Comparison of ENCODE assay signal across 15 mouse cellular contexts in the genomic region with DNA sequence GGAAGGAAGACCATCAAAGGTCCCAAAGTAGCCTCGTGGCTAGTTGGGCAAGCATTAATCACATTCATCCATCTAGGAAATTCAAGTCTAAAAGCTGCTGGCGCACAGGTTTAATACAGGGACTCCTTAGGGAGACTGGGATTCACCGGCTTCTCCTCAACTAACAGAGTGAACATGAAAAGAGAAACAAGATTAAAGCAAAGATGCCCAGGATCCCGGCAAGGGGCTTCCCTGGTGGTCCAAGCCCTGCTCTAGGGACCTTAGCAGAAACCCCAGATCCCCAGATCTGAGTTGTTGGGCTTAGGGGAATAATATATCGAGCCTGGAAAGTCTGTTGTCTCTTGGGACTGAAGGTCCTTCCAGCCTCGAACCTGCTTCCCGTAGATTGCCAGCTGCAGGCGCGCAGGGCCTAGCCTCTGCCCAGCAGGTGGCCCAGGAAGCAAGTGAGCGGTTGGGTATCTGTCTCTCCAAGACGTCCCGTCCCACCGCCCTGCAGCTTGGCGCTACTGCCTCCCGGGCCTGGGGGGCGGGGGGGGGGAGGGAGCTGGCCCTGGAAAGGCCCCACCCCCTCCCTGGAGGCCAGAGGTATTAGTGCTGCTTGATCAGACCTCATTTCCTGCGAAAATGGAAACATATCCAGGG. TPM values are rescaled to one million over a fixed set of nuclear protein-coding genes. Genes with fewer than 3 reads are reported as not detected.
DNase-seq lines count a peak whose midpoint lies in the region; ATAC-seq lines count a peak whose summit lies in the region.
"Had no signal": no experiment of that assay in that cellular context is flagged by ENCODE, and none has a peak within 500 bp of the region (broad histone marks: within the 10 kb centered on the region; RNA-seq: fewer than 3 reads in every experiment).

No protein-coding gene starts in this region.

- H3K9me3 ChIP-seq in hindbrain, embryonic 10.5 days, result no peaks in the 10 kb centered on the region
- no peaks in the 10 kb centered on the region for H3K9me3 ChIP-seq in hindbrain, embryonic 14.5 days (ENCODE audit: control insufficient read depth, low read length)
- no peaks in the 10 kb centered on the region for H3K9me3 ChIP-seq in midbrain, embryonic 14.5 days (ENCODE audit: control insufficient read depth, low read length)
- H3K9me3 ChIP-seq in midbrain, embryonic 13.5 days, result no peaks in the 10 kb centered on the region
- H3K9me3 ChIP-seq in neural tube, embryonic 11.5 days (ENCODE audit: control insufficient read depth, low read length), result no peaks in the 10 kb centered on the region
- H3K9me3 ChIP-seq: heart, embryonic 10.5 days; megakaryocyte, embryonic 14.5 days had no signal

- H3K4me3 ChIP-seq in hindbrain, embryonic 10.5 days, result no peak overlapping the region
- H3K4me3 ChIP-seq in hindbrain, embryonic 14.5 days (replicated peaks; ENCODE audit: low read length), result no peak overlapping the region
- no peak overlapping the region for H3K4me3 ChIP-seq in midbrain, embryonic 14.5 days (replicated peaks; ENCODE audit: low read depth, low read length)
- H3K4me3 ChIP-seq in midbrain, embryonic 13.5 days (replicated peaks), result no peak overlapping the region
- H3K4me3 ChIP-seq in neural tube, embryonic 11.5 days (ENCODE audit: low read depth, low read length), result no peak overlapping the region
- H3K4me3 ChIP-seq: megakaryocyte, embryonic 14.5 days had no signal

- WGBS in hindbrain, embryonic 10.5 days, result 3% methylated on average over 17 of the region's 17 CpGs
- 3% methylated on average over 17 of the region's 17 CpGs for WGBS in hindbrain, embryonic 14.5 days
- 1% methylated on average over 17 of the region's 17 CpGs for WGBS in midbrain, embryonic 14.5 days
- under 1% methylated on average over 17 of the region's 17 CpGs for WGBS in midbrain, embryonic 13.5 days
- WGBS in neural tube, embryonic 11.5 days, result 2% methylated on average over 17 of the region's 17 CpGs

- DNase-seq in hindbrain, embryonic 10.5 days (ENCODE audit: low spot score), result peak; percentile 47
- DNase-seq in hindbrain, embryonic 14.5 days (ENCODE audit: low spot score), result no peak
- peak; percentile 34 for DNase-seq in midbrain, embryonic 14.5 days
- peak; percentile 71 for DNase-seq in ZHBTc4 (ENCODE audit: low read depth, low spot score)
- DNase-seq in neural tube, embryonic 11.5 days (ENCODE audit: low spot score), result peak; percentile 45
- DNase-seq in urinary bladder, postnatal 4 days (ENCODE audit: low spot score in 2 of 2), result no peak
- no peak for DNase-seq in lung, postnatal 10 days
- DNase-seq: cerebellum, postnatal 36 days; right cerebral cortex, postnatal 25 days had no signal

- H3K36me3 ChIP-seq in hindbrain, embryonic 10.5 days, result no peaks in the 10 kb centered on the region
- no peaks in the 10 kb centered on the region for H3K36me3 ChIP-seq in hindbrain, embryonic 14.5 days (replicated peaks; ENCODE audit: control insufficient read depth, insufficient read depth)
- H3K36me3 ChIP-seq in midbrain, embryonic 14.5 days (ENCODE audit: control insufficient read depth, insufficient read depth, low read length), result no peaks in the 10 kb centered on the region
- H3K36me3 ChIP-seq in midbrain, embryonic 13.5 days, result no peaks in the 10 kb centered on the region
- no peaks in the 10 kb centered on the region for H3K36me3 ChIP-seq in neural tube, embryonic 11.5 days (ENCODE audit: control insufficient read depth, insufficient read depth, low read length)
- H3K36me3 ChIP-seq: heart, embryonic 10.5 days had no signal

- H3K27ac ChIP-seq in hindbrain, embryonic 10.5 days, result no peak overlapping the region
- H3K27ac ChIP-seq in hindbrain, embryonic 14.5 days, result no peak overlapping the region
- no peak overlapping the region for H3K27ac ChIP-seq in midbrain, embryonic 14.5 days (replicated peaks; ENCODE audit: low read depth, low read length)
- H3K27ac ChIP-seq in midbrain, embryonic 13.5 days, result no peak overlapping the region
- H3K27ac ChIP-seq in neural tube, embryonic 11.5 days (ENCODE audit: low read depth, low read length), result no peak overlapping the region
- H3K27ac ChIP-seq: heart, embryonic 10.5 days had no signal

- H3K4me1 ChIP-seq in hindbrain, embryonic 10.5 days (replicated peaks), result peaks cover 18% of the 10 kb centered on the region
- H3K4me1 ChIP-seq in hindbrain, embryonic 14.5 days (replicated peaks; ENCODE audit: control insufficient read depth, insufficient read depth, low read length), result peaks cover 5% of the 10 kb centered on the region; the same call in 1 of the 2 replicates
- H3K4me1 ChIP-seq in midbrain, embryonic 14.5 days (ENCODE audit: control insufficient read depth, insufficient read depth, low read length), result no peaks in the 10 kb centered on the region; the same call in 1 of the 2 replicates
- H3K4me1 ChIP-seq in midbrain, embryonic 13.5 days (replicated peaks), result peaks cover 18% of the 10 kb centered on the region
- peaks cover 9% of the 10 kb centered on the region for H3K4me1 ChIP-seq in neural tube, embryonic 11.5 days (ENCODE audit: control insufficient read depth, insufficient read depth, low read length)

- no peak overlapping the region for H3K9ac ChIP-seq in hindbrain, embryonic 14.5 days
- no peak overlapping the region for H3K9ac ChIP-seq in midbrain, embryonic 14.5 days (replicated peaks; ENCODE audit: low read length)
- H3K9ac ChIP-seq in midbrain, embryonic 13.5 days (replicated peaks), result no peak overlapping the region
- H3K9ac ChIP-seq in neural tube, embryonic 11.5 days (ENCODE audit: low read length), result no peak overlapping the region

- H3K4me2 ChIP-seq in hindbrain, embryonic 14.5 days (replicated peaks), result no peak overlapping the region
- H3K4me2 ChIP-seq in midbrain, embryonic 14.5 days (ENCODE audit: low read length), result no peak overlapping the region
- H3K4me2 ChIP-seq in midbrain, embryonic 13.5 days (replicated peaks), result no peak overlapping the region
- H3K4me2 ChIP-seq in neural tube, embryonic 11.5 days (ENCODE audit: low read depth), result no peak overlapping the region

- ATAC-seq in hindbrain, embryonic 14.5 days (ENCODE audit: low FRiP score), result no peak
- no peak for ATAC-seq in midbrain, embryonic 14.5 days (ENCODE audit: low FRiP score, low TSS enrichment)
- ATAC-seq in midbrain, embryonic 13.5 days, result no peak
- ATAC-seq in neural tube, embryonic 11.5 days (ENCODE audit: insufficient read depth, low FRiP score, low TSS enrichment), result no peak
- ATAC-seq: CD4-positive, CD25-positive, alpha-beta regulatory T cell, adult 4 months had no signal

- H3K27me3 ChIP-seq in hindbrain, embryonic 10.5 days (ENCODE audit: insufficient read depth, poor library complexity, severe bottlenecking), result peaks cover 94% of the 10 kb centered on the region
- peaks cover 78% of the 10 kb centered on the region for H3K27me3 ChIP-seq in hindbrain, embryonic 14.5 days (ENCODE audit: control insufficient read depth, insufficient read depth, low read length)
- peaks cover 75% of the 10 kb centered on the region for H3K27me3 ChIP-seq in midbrain, embryonic 14.5 days (ENCODE audit: control insufficient read depth, insufficient read depth, low read length)
- H3K27me3 ChIP-seq in midbrain, embryonic 13.5 days, result peaks cover 90% of the 10 kb centered on the region
- peaks cover 74% of the 10 kb centered on the region for H3K27me3 ChIP-seq in neural tube, embryonic 11.5 days (ENCODE audit: control insufficient read depth, insufficient read depth, low read length)

RNA-seq across cellular contexts. Expression of gene Lbx1, which starts 13.3 kb away (rescaled TPM):
- 1.4 and 8.9 TPM in 2 replicates for polyA plus RNA-seq in hindbrain, embryonic 10.5 days (2016; fragmentation: Nextera tagmentation; extraction: Ambion mirVana)
- 18.5 and 20.4 TPM in 2 replicates for polyA plus RNA-seq in hindbrain, embryonic 14.5 days (2014; fragmentation: Nextera tagmentation; extraction: Ambion mirVana)
- polyA plus RNA-seq in midbrain, embryonic 14.5 days (2014; fragmentation: Nextera tagmentation; extraction: Ambion mirVana), result 0.49 and 0.65 TPM in 2 replicates
- polyA plus RNA-seq in midbrain, embryonic 13.5 days (2015; fragmentation: Nextera tagmentation; extraction: Ambion mirVana), result 0.13 TPM in 2 replicates
- polyA plus RNA-seq in neural tube, embryonic 11.5 days (2014; fragmentation: Nextera tagmentation; extraction: Ambion mirVana), result 7.7 TPM in 2 replicates
- polyA plus RNA-seq: CD4-positive, CD25-positive, alpha-beta regulatory T cell, adult 4 months; liver, embryonic 16.5 days; stomach, embryonic 14.5 days had no signal

Comparison
In these comparisons a context has a peak if more than half of its experiments do, and no peak if none do; other contexts are left out.
1. DNase-seq: peak in hindbrain, embryonic 10.5 days (single experiment), midbrain, embryonic 14.5 days (single experiment), ZHBTc4 (single experiment) and neural tube, embryonic 11.5 days (single experiment); none in hindbrain, embryonic 14.5 days (single experiment), urinary bladder, postnatal 4 days (0 of 2) and lung, postnatal 10 days (single experiment).